Comparison of ENCODE assay signal across 25 mouse cellular contexts in genomic region chr13:107108045-107108444, GRCm38 (mm10).
DNase-seq lines count a peak whose midpoint lies in the region; ATAC-seq and TF ChIP-seq lines count a peak whose summit lies in the region.
"Had no signal": no experiment of that assay in that cellular context is flagged by ENCODE, and none has a peak within 500 bp of the region (broad histone marks: within the 10 kb centered on the region; RNA-seq: fewer than 3 reads in every experiment).

No protein-coding gene starts in this region.

- TF ChIP-seq CTCF in brain, embryonic 14.5 days (IDR thresholded peaks at IDR 0.05; ENCODE audit: borderline replicate concordance, extremely low read depth, insufficient read depth, insufficient read length): no peak
- no peak for TF ChIP-seq CTCF in forebrain, postnatal 0 days (IDR thresholded peaks at IDR 0.05; ENCODE audit: low read depth)

- whole genome bisulfite sequencing in hindbrain, embryonic 13.5 days: 52% methylated on average over 5 of the region's 5 CpGs
- WGBS in hindbrain, embryonic 10.5 days: 87% methylated on average over 5 of the region's 5 CpGs
- WGBS in forebrain, postnatal 0 days: 39% methylated on average over 5 of the region's 5 CpGs
- WGBS in midbrain, embryonic 16.5 days: 51% methylated on average over 5 of the region's 5 CpGs

- 0 out of 2 replicates have a peak overlapping the region, but pooled peaks have one; percentile 17 for H3K4me2 ChIP-seq in hindbrain, embryonic 13.5 days
- H3K4me2 ChIP-seq in forebrain, postnatal 0 days (ENCODE audit: low read depth): 0 out of 2 replicates have a peak overlapping the region, but pooled peaks have one; percentile 32
- peak overlapping the region; percentile 7 for H3K4me2 ChIP-seq in midbrain, embryonic 16.5 days (ENCODE audit: low read length)
- H3K4me2 ChIP-seq: limb, embryonic 13.5 days; liver, embryonic 12.5 days had no signal

- peaks cover 7% of the 10 kb centered on the region for H3K4me1 ChIP-seq in hindbrain, embryonic 13.5 days (replicated peaks)
- H3K4me1 ChIP-seq in hindbrain, embryonic 10.5 days (replicated peaks): no peaks in the 10 kb centered on the region
- H3K4me1 ChIP-seq in forebrain, postnatal 0 days (ENCODE audit: insufficient read depth): no peaks in the 10 kb centered on the region
- H3K4me1 ChIP-seq in midbrain, embryonic 16.5 days (ENCODE audit: control insufficient read depth, insufficient read depth, low read length): peaks cover 2% of the 10 kb centered on the region; the same call in 1 of the 2 replicates
- H3K4me1 ChIP-seq: embryonic facial prominence, embryonic 10.5 days; limb, embryonic 13.5 days had no signal

- H3K36me3 ChIP-seq in hindbrain, embryonic 13.5 days: no peaks in the 10 kb centered on the region
- no peaks in the 10 kb centered on the region for H3K36me3 ChIP-seq in hindbrain, embryonic 10.5 days
- no peaks in the 10 kb centered on the region for H3K36me3 ChIP-seq in forebrain, postnatal 0 days (ENCODE audit: insufficient read depth)
- H3K36me3 ChIP-seq in midbrain, embryonic 16.5 days (ENCODE audit: control insufficient read depth, insufficient read depth, low read length): no peaks in the 10 kb centered on the region
- H3K36me3 ChIP-seq: embryonic facial prominence, embryonic 10.5 days; G1E; limb, embryonic 13.5 days; liver, embryonic 12.5 days had no signal

- no peaks in the 10 kb centered on the region for H3K9me3 ChIP-seq in hindbrain, embryonic 13.5 days
- H3K9me3 ChIP-seq in hindbrain, embryonic 10.5 days: no peaks in the 10 kb centered on the region
- H3K9me3 ChIP-seq in forebrain, postnatal 0 days (ENCODE audit: low read length): no peaks in the 10 kb centered on the region
- H3K9me3 ChIP-seq in midbrain, embryonic 16.5 days (replicated peaks; ENCODE audit: control insufficient read depth, low read length, poor library complexity, severe bottlenecking): no peaks in the 10 kb centered on the region
- H3K9me3 ChIP-seq: embryonic facial prominence, embryonic 10.5 days; G1E; limb, embryonic 13.5 days; liver, embryonic 12.5 days had no signal

- no peak for ATAC-seq in hindbrain, embryonic 13.5 days (ENCODE audit: low FRiP score)
- ATAC-seq in forebrain, postnatal 0 days: peak; percentile 66; the same call in 1 of the 2 replicates
- no peak for ATAC-seq in midbrain, embryonic 16.5 days
- ATAC-seq: inflammation-experienced regulatory T-cells, adult 6 months; liver, embryonic 12.5 days; Patski had no signal

- no peak for DNase-seq in hindbrain, embryonic 10.5 days (ENCODE audit: low spot score)
- DNase-seq in brain, embryonic 14.5 days (ENCODE audit: low read depth): peak; percentile 30
- peak; percentile 33 for DNase-seq in forebrain, postnatal 0 days
- DNase-seq in kidney, adult 9 months: no peak
- no peak for DNase-seq in ovary, postnatal 14 days (ENCODE audit: low spot score)
- DNase-seq: B cell, adult 2 months; cerebellum, adult 11-12 months; cerebellum, postnatal 10 days; gastrocnemius, postnatal 36 days; kidney, adult 8-10 months; kidney, postnatal 14 days; lung, adult 18-20 months; lung, postnatal 10 days; right cerebral cortex, adult 18-20 months; right cerebral cortex, postnatal 4 days; thymus, postnatal 14 days had no signal

- H3K27ac ChIP-seq in hindbrain, embryonic 13.5 days: peak overlapping the region; percentile 1; the same call in 1 of the 2 replicates
- no peak overlapping the region for H3K27ac ChIP-seq in hindbrain, embryonic 10.5 days
- H3K27ac ChIP-seq in forebrain, postnatal 0 days (ENCODE audit: low read depth, low read length): peak overlapping the region; percentile 29; the same call in 1 of the 2 replicates
- H3K27ac ChIP-seq in midbrain, embryonic 16.5 days (ENCODE audit: low read length): no peak overlapping the region
- H3K27ac ChIP-seq: embryonic facial prominence, embryonic 10.5 days; limb, embryonic 13.5 days; liver, embryonic 12.5 days had no signal

- H3K4me3 ChIP-seq in hindbrain, embryonic 13.5 days: no peak overlapping the region
- H3K4me3 ChIP-seq in hindbrain, embryonic 10.5 days: no peak overlapping the region
- H3K4me3 ChIP-seq in forebrain, postnatal 0 days (ENCODE audit: low read depth, low read length): no peak overlapping the region; the same call in 1 of the 2 replicates
- no peak overlapping the region for H3K4me3 ChIP-seq in midbrain, embryonic 16.5 days (ENCODE audit: low read depth, low read length)
- H3K4me3 ChIP-seq: embryonic facial prominence, embryonic 10.5 days; limb, embryonic 13.5 days; liver, embryonic 12.5 days had no signal

- TF ChIP-seq POLR2A in brain, embryonic 14.5 days (IDR thresholded peaks at IDR 0.05; ENCODE audit: borderline replicate concordance, extremely low read depth, insufficient read depth, insufficient read length, poor library complexity, severe bottlenecking): no peak

- H3K9ac ChIP-seq in hindbrain, embryonic 13.5 days: no peak overlapping the region
- 0 out of 2 replicates have a peak overlapping the region, but pooled peaks have one; percentile 14 for H3K9ac ChIP-seq in forebrain, postnatal 0 days
- no peak overlapping the region for H3K9ac ChIP-seq in midbrain, embryonic 16.5 days (ENCODE audit: low read depth, low read length)
- H3K9ac ChIP-seq: limb, embryonic 13.5 days; liver, embryonic 12.5 days had no signal

- no peaks in the 10 kb centered on the region for H3K27me3 ChIP-seq in hindbrain, embryonic 13.5 days
- H3K27me3 ChIP-seq in hindbrain, embryonic 10.5 days (ENCODE audit: insufficient read depth, poor library complexity, severe bottlenecking): no peaks in the 10 kb centered on the region
- H3K27me3 ChIP-seq in forebrain, postnatal 0 days (ENCODE audit: insufficient read depth, low read length): no peaks in the 10 kb centered on the region
- no peaks in the 10 kb centered on the region for H3K27me3 ChIP-seq in midbrain, embryonic 16.5 days (ENCODE audit: control insufficient read depth, insufficient read depth, low read depth, low read length)
- H3K27me3 ChIP-seq: CH12.LX; limb, embryonic 13.5 days had no signal

Comparison
In these comparisons a context has a peak if more than half of its experiments do, and no peak if none do; other contexts are left out.
1. H3K27ac ChIP-seq: peak in hindbrain, embryonic 13.5 days (single experiment) and forebrain, postnatal 0 days (single experiment); none in hindbrain, embryonic 10.5 days (single experiment) and midbrain, embryonic 16.5 days (single experiment).
2. DNase-seq: peak in brain, embryonic 14.5 days (single experiment) and forebrain, postnatal 0 days (single experiment); none in hindbrain, embryonic 10.5 days (single experiment), kidney, adult 9 months (single experiment) and ovary, postnatal 14 days (single experiment).
3. Peak in every context shown above with its lines, with median percentiles within 50 percentile points of each other: H3K4me2 ChIP-seq.